Mouse (Mus musculus) heart, embryonic 15.5 days (tissue): Measurements from ENCODE around the gene Fez2. TPM values are rescaled to one million over a fixed set of nuclear protein-coding genes. Genes with fewer than 3 reads are reported as not detected.

Source experiments
- ATAC-seq: fragments of 200-750 bp; cut with Nextera tagmentation; replicated peaks from 2 replicates; pipeline ENCODE4 v1.8.0; 2017; ENCODE audit warnings: low read depth, moderate TSS enrichment; ENCODE audit not compliant: insufficient number of reproducible peaks, insufficient read depth, low FRiP score
- H3K27ac ChIP-seq: fragments of 300-500 bp; sonication (generic); 2 replicates; pipeline ENCODE4 v1.5.1; 2015; ENCODE audit warnings: mild to moderate bottlenecking, inconsistent platforms
- H3K27me3 ChIP-seq: fragments of 300-500 bp; sonication (generic); 2 replicates; pipeline ENCODE4 v1.6.1; 2015; ENCODE audit warnings: inconsistent platforms
- H3K36me3 ChIP-seq: fragments of 300-500 bp; sonication (generic); 2 replicates; pipeline ENCODE4 v1.6.1; 2015; ENCODE audit warnings: mild to moderate bottlenecking, inconsistent platforms
- H3K4me1 ChIP-seq: fragments of 300-500 bp; sonication (generic); replicated peaks from 2 replicates; pipeline ENCODE4 v1.6.1; 2015; ENCODE audit warnings: inconsistent platforms
- H3K4me2 ChIP-seq: fragments of 300-500 bp; sonication (generic); 2 replicates; pipeline ENCODE4 v1.6.1; 2015; ENCODE audit warnings: inconsistent platforms, mild to moderate bottlenecking, moderate library complexity
- H3K4me3 ChIP-seq: fragments of 300-500 bp; sonication (generic); 2 replicates; pipeline ENCODE4 v1.5.1; 2015; ENCODE audit warnings: mild to moderate bottlenecking, inconsistent platforms
- H3K9ac ChIP-seq: fragments of 300-500 bp; sonication (generic); 2 replicates; pipeline ENCODE4 v1.6.1; 2015; ENCODE audit warnings: mild to moderate bottlenecking, inconsistent platforms
- H3K9me3 ChIP-seq: fragments of 300-500 bp; sonication (generic); replicated peaks from 2 replicates; pipeline ENCODE4 v1.6.1; 2016; ENCODE audit warnings: inconsistent platforms
- WGBS: fragments of 180-500 bp; shearing (Covaris S2); methylation state at CpG from one replicate; pipeline ENCODE4 v1.1.7; 2015; ENCODE audit warnings: mixed read lengths; 5-methylcytosine and 5-hydroxymethylcytosine counted together
- polyA plus RNA-seq: library from polyadenylated mRNA; unstranded; fragments of >200 nt; fragmentation: Nextera tagmentation; extraction: Ambion mirVana; gene quantifications from 2 replicates; pipeline ENCODE4 v1.2.1, GENCODE M21; 2015

Fez2 gene
- polyA plus RNA-seq, 1 experiment from 2014 or later = 51.4 TPM

- H3K4me2 ChIP-seq = no peak overlapping the region
- H3K4me3 ChIP-seq = no peak overlapping the region
- H3K9me3 ChIP-seq = no peaks in the 10 kb centered on the region
- H3K36me3 ChIP-seq = 0 out of 2 replicates have a peak, but pooled peaks cover 3% of the 10 kb centered on the region
- no peaks in the 10 kb centered on the region for H3K27me3 ChIP-seq
- WGBS = 70% methylated on average over 7 of the region's 7 CpGs
- ATAC-seq = no peak
- H3K9ac ChIP-seq = no peak overlapping the region
- no peaks in the 10 kb centered on the region for H3K4me1 ChIP-seq
- H3K27ac ChIP-seq = no peak overlapping the region
These were observed 51.9 kb downstream of the Fez2 start for GRCm38 (mm10) chr17:78366070-78366469.

GRCm38 (mm10) chr17:78364555-78365302, 53.2 kb downstream of the Fez2 start:
- Histone ChIP-seq H3K27ac (no peak overlapping the region), H3K4me2 (no peak overlapping the region), H3K36me3 (0 out of 2 replicates have a peak, but pooled peaks cover 3% of the 10 kb centered on the region), H3K4me3 (no peak overlapping the region), H3K27me3 (no peaks in the 10 kb centered on the region), H3K9ac (no peak overlapping the region), H3K4me1 (no peaks in the 10 kb centered on the region), H3K9me3 (no peaks in the 10 kb centered on the region)
- ATAC-seq = no peak
- WGBS = 80% methylated on average over 23 of the region's 23 CpGs

GRCm38 (mm10) chr17:78361939-78362728, 55.8 kb downstream of the Fez2 start:
- Histone ChIP-seq H3K4me2 (peak overlapping the region; percentile 12; the same call in 1 of the 2 replicates), H3K27ac (peak overlapping the region; percentile 39)
- ATAC-seq = 0 out of 2 replicates have a peak, but pooled peaks have one; percentile 32

GRCm38 (mm10) chr17:78358251-78358726, 59.7 kb downstream of the Fez2 start:
- H3K9ac ChIP-seq = no peak overlapping the region
- H3K27ac ChIP-seq = no peak overlapping the region
- H3K36me3 ChIP-seq = no peaks in the 10 kb centered on the region
- H3K4me3 ChIP-seq = no peak overlapping the region
- no peak for ATAC-seq
- H3K4me1 ChIP-seq = peaks cover 7% of the 10 kb centered on the region; the same call in 1 of the 2 replicates
- 65% methylated on average over 7 of the region's 7 CpGs for WGBS
- no peak overlapping the region for H3K4me2 ChIP-seq
- H3K9me3 ChIP-seq = no peaks in the 10 kb centered on the region
- no peaks in the 10 kb centered on the region for H3K27me3 ChIP-seq

More at GRCm38 (mm10) chr17:78361939-78362728, 55.8 kb downstream of the Fez2 start:
- no peaks in the 10 kb centered on the region for H3K9me3 ChIP-seq
- WGBS = 65% methylated on average over 13 of the region's 13 CpGs
- H3K4me3 ChIP-seq = no peak overlapping the region
- no peaks in the 10 kb centered on the region for H3K27me3 ChIP-seq
- no peaks in the 10 kb centered on the region for H3K4me1 ChIP-seq
- no peak overlapping the region for H3K9ac ChIP-seq
- no peaks in the 10 kb centered on the region for H3K36me3 ChIP-seq

- no peaks in the 10 kb centered on the region for H3K36me3 ChIP-seq
- no peaks in the 10 kb centered on the region for H3K9me3 ChIP-seq
- no peaks in the 10 kb centered on the region for H3K27me3 ChIP-seq
- 81% methylated on average over 4 of the region's 4 CpGs for WGBS
- no peak overlapping the region for H3K9ac ChIP-seq
- no peak overlapping the region for H3K27ac ChIP-seq
- peaks cover 7% of the 10 kb centered on the region; the same call in 1 of the 2 replicates for H3K4me1 ChIP-seq
- no peak overlapping the region for H3K4me3 ChIP-seq
- H3K4me2 ChIP-seq = no peak overlapping the region
- no peak for ATAC-seq
These were observed 60.2 kb downstream of the Fez2 start for GRCm38 (mm10) chr17:78357753-78358152.

GRCm38 (mm10) chr17:78355611-78356010, 62.3 kb downstream of the Fez2 start:
- peaks cover 15% of the 10 kb centered on the region for H3K4me1 ChIP-seq
- WGBS = 89% methylated on average over 8 of the region's 8 CpGs
- H3K27ac ChIP-seq = no peak overlapping the region
- H3K9ac ChIP-seq = no peak overlapping the region
- H3K4me3 ChIP-seq = no peak overlapping the region
- ATAC-seq = no peak
- no peaks in the 10 kb centered on the region for H3K27me3 ChIP-seq
- no peak overlapping the region for H3K4me2 ChIP-seq
- H3K9me3 ChIP-seq = no peaks in the 10 kb centered on the region
- no peaks in the 10 kb centered on the region for H3K36me3 ChIP-seq

- H3K27ac ChIP-seq = peak overlapping the region; percentile 50; the same call in 1 of the 2 replicates
- no peak overlapping the region for H3K9ac ChIP-seq
- H3K4me2 ChIP-seq = no peak overlapping the region
- H3K27me3 ChIP-seq = no peaks in the 10 kb centered on the region
- 72% methylated on average over 12 of the region's 12 CpGs for WGBS
- no peak for ATAC-seq
- H3K4me3 ChIP-seq = no peak overlapping the region
- H3K36me3 ChIP-seq = no peaks in the 10 kb centered on the region
- peaks cover 22% of the 10 kb centered on the region for H3K4me1 ChIP-seq
- H3K9me3 ChIP-seq = no peaks in the 10 kb centered on the region
These were observed 63.1 kb downstream of the Fez2 start for GRCm38 (mm10) chr17:78354871-78355270.

GRCm38 (mm10) chr17:78354411-78354810, 63.5 kb downstream of the Fez2 start:
- Histone ChIP-seq H3K4me2 (no peak overlapping the region), H3K4me3 (no peak overlapping the region), H3K9ac (no peak overlapping the region), H3K9me3 (no peaks in the 10 kb centered on the region), H3K4me1 (peaks cover 22% of the 10 kb centered on the region), H3K27me3 (no peaks in the 10 kb centered on the region), H3K27ac (peak overlapping the region; percentile 50; the same call in 1 of the 2 replicates), H3K36me3 (no peaks in the 10 kb centered on the region)
- WGBS = 68% methylated on average over 2 of the region's 2 CpGs
- ATAC-seq = no peak

GRCm38 (mm10) chr17:78352500-78352855, 65.5 kb downstream of the Fez2 start:
- H3K27ac ChIP-seq = no peak overlapping the region
- H3K4me1 ChIP-seq = peaks cover 22% of the 10 kb centered on the region
- H3K9ac ChIP-seq = no peak overlapping the region
- H3K9me3 ChIP-seq = no peaks in the 10 kb centered on the region
- H3K4me2 ChIP-seq = 0 out of 2 replicates have a peak overlapping the region, but pooled peaks have one; percentile 24
- WGBS = 76% methylated on average over 3 of the region's 3 CpGs
- H3K27me3 ChIP-seq = no peaks in the 10 kb centered on the region
- H3K36me3 ChIP-seq = no peaks in the 10 kb centered on the region
- H3K4me3 ChIP-seq = no peak overlapping the region
- ATAC-seq = no peak

- Histone ChIP-seq H3K4me3 (no peak overlapping the region), H3K9me3 (no peaks in the 10 kb centered on the region), H3K9ac (no peak overlapping the region), H3K4me1 (peaks cover 22% of the 10 kb centered on the region), H3K27ac (no peak overlapping the region), H3K27me3 (no peaks in the 10 kb centered on the region), H3K36me3 (no peaks in the 10 kb centered on the region), H3K4me2 (peak overlapping the region; percentile 24; the same call in 1 of the 2 replicates)
- WGBS = 52% methylated on average over 12 of the region's 12 CpGs
- no peak; the same call in 1 of the 2 replicates for ATAC-seq
These were observed 66.1 kb downstream of the Fez2 start for GRCm38 (mm10) chr17:78351676-78352499.
